Mouse (Mus musculus): ENCODE data around the gene Dbp. TPM values are rescaled to one million over a fixed set of nuclear protein-coding genes. Genes with fewer than 3 reads are reported as not detected.

Gene Dbp
- total and polyA plus RNA-seq, 2 experiments: 17.0 to 110 TPM

- TF ChIP-seq CTCF (IDR thresholded peaks at IDR 0.05; ENCODE audit: low read depth, low read length) (no peak), POLR2A (IDR thresholded peaks at IDR 0.05; ENCODE audit: extremely low read depth, insufficient read depth, low read length) (no peak)
- Histone ChIP-seq H3K36me3 (ENCODE audit: control insufficient read depth, insufficient read depth, low read length) (peaks cover 7% of the 10 kb centered on the region), H3K79me2 (ENCODE audit: control insufficient read depth, insufficient read depth, low read length) (peaks cover 5% of the 10 kb centered on the region; the same call in 1 of the 2 replicates), H3K27ac (replicated peaks; ENCODE audit: insufficient read depth, low read depth, low read length) (no peak overlapping the region), H3K4me3 (ENCODE audit: insufficient read depth, low read depth, low read length) (no peak overlapping the region), H3K4me1 (ENCODE audit: control insufficient read depth, insufficient read depth, low read length) (peaks cover 12% of the 10 kb centered on the region), H3K9ac (ENCODE audit: low read depth, low read length) (no peak overlapping the region), H3K27me3 (ENCODE audit: control insufficient read depth, insufficient read depth, low read length) (no peaks in the 10 kb centered on the region)
- WGBS: 56% methylated on average over 7 of the region's 7 CpGs
- peak; percentile 39 for DNase-seq (ENCODE audit: extremely low read depth, low read depth, low spot score)
Observed at GRCm38 (mm10) chr7:45721234-45721571, 16.3 kb downstream of the Dbp start.

- 77% methylated on average over 13 of the region's 13 CpGs for WGBS
- no peak overlapping the region for H3K4me3 ChIP-seq (ENCODE audit: insufficient read depth, low read depth, low read length)
- no peak overlapping the region for H3K9ac ChIP-seq (ENCODE audit: low read depth, low read length)
Observed at GRCm38 (mm10) chr7:45721642-45722347, 16.9 kb downstream of the Dbp start.

GRCm38 (mm10) chr7:45722348-45722713 is 17.4 kb downstream of the Dbp start:
- DNase-seq (ENCODE audit: extremely low read depth, low read depth, low spot score): no peak
- Histone ChIP-seq H3K36me3 (ENCODE audit: control insufficient read depth, insufficient read depth, low read length) (peaks cover 7% of the 10 kb centered on the region), H3K27me3 (ENCODE audit: control insufficient read depth, insufficient read depth, low read length) (no peaks in the 10 kb centered on the region), H3K4me3 (ENCODE audit: insufficient read depth, low read depth, low read length) (no peak overlapping the region), H3K9ac (ENCODE audit: low read depth, low read length) (no peak overlapping the region), H3K27ac (replicated peaks; ENCODE audit: insufficient read depth, low read depth, low read length) (no peak overlapping the region), H3K79me2 (ENCODE audit: control insufficient read depth, insufficient read depth, low read length) (peaks cover 5% of the 10 kb centered on the region; the same call in 1 of the 2 replicates), H3K4me1 (ENCODE audit: control insufficient read depth, insufficient read depth, low read length) (peaks cover 9% of the 10 kb centered on the region)
- TF ChIP-seq POLR2A (IDR thresholded peaks at IDR 0.05; ENCODE audit: extremely low read depth, insufficient read depth, low read length) (no peak), CTCF (IDR thresholded peaks at IDR 0.05; ENCODE audit: low read depth, low read length) (no peak)
- WGBS: 91% methylated on average over 13 of the region's 13 CpGs

More at GRCm38 (mm10) chr7:45721642-45722347, 16.9 kb downstream of the Dbp start:
- Histone ChIP-seq H3K79me2 (ENCODE audit: control insufficient read depth, insufficient read depth, low read length) (peaks cover 5% of the 10 kb centered on the region; the same call in 1 of the 2 replicates), H3K4me1 (ENCODE audit: control insufficient read depth, insufficient read depth, low read length) (peaks cover 9% of the 10 kb centered on the region), H3K27ac (replicated peaks; ENCODE audit: insufficient read depth, low read depth, low read length) (no peak overlapping the region), H3K36me3 (ENCODE audit: control insufficient read depth, insufficient read depth, low read length) (peaks cover 7% of the 10 kb centered on the region), H3K27me3 (ENCODE audit: control insufficient read depth, insufficient read depth, low read length) (no peaks in the 10 kb centered on the region)
- no peak for TF ChIP-seq POLR2A (IDR thresholded peaks at IDR 0.05; ENCODE audit: extremely low read depth, insufficient read depth, low read length)
- no peak for TF ChIP-seq CTCF (IDR thresholded peaks at IDR 0.05; ENCODE audit: low read depth, low read length)
- DNase-seq (ENCODE audit: extremely low read depth, low read depth, low spot score): peak; percentile 53

GRCm38 (mm10) chr7:45723301-45723700 is 18.4 kb downstream of the Dbp start:
- peaks cover 7% of the 10 kb centered on the region for H3K36me3 ChIP-seq (ENCODE audit: control insufficient read depth, insufficient read depth, low read length)
- no peak for DNase-seq (ENCODE audit: extremely low read depth, low read depth, low spot score)
- H3K9ac ChIP-seq (ENCODE audit: low read depth, low read length): no peak overlapping the region
- H3K27ac ChIP-seq (replicated peaks; ENCODE audit: insufficient read depth, low read depth, low read length): no peak overlapping the region
- H3K4me1 ChIP-seq (ENCODE audit: control insufficient read depth, insufficient read depth, low read length): peaks cover 9% of the 10 kb centered on the region
- H3K27me3 ChIP-seq (ENCODE audit: control insufficient read depth, insufficient read depth, low read length): no peaks in the 10 kb centered on the region
- 93% methylated on average over 4 of the region's 4 CpGs for WGBS
- TF ChIP-seq POLR2A (IDR thresholded peaks at IDR 0.05; ENCODE audit: extremely low read depth, insufficient read depth, low read length) (no peak), CTCF (IDR thresholded peaks at IDR 0.05; ENCODE audit: low read depth, low read length) (no peak)
- no peak overlapping the region for H3K4me3 ChIP-seq (ENCODE audit: insufficient read depth, low read depth, low read length)
- H3K79me2 ChIP-seq (ENCODE audit: control insufficient read depth, insufficient read depth, low read length): peaks cover 2% of the 10 kb centered on the region; the same call in 1 of the 2 replicates

DNA sequence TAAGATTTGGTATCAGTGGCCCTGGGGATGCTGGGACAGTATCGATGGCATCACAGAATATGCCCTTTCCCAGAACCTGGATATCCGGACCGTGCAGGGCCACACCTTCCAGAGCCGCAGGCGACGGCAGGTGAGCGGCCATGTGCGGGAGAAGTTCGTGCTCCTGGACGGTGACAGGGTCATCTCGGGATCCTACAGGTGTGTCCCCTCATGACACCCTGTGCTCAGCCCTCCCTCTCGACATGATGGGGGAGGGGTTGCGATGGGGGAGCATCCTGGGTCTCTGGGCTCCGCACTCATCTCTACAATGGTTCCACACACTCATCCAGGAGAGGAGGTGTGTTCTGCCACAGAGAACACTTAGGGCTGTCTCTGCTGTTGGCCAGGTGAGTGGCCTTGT is 18.9 kb downstream of the Dbp start:
- H3K9ac ChIP-seq (ENCODE audit: low read depth, low read length): no peak overlapping the region
- DNase-seq (ENCODE audit: extremely low read depth, low read depth, low spot score): no peak
- peaks cover 8% of the 10 kb centered on the region for H3K4me1 ChIP-seq (ENCODE audit: control insufficient read depth, insufficient read depth, low read length)
- H3K4me3 ChIP-seq (ENCODE audit: insufficient read depth, low read depth, low read length): no peak overlapping the region
- TF ChIP-seq POLR2A (IDR thresholded peaks at IDR 0.05; ENCODE audit: extremely low read depth, insufficient read depth, low read length) (no peak), CTCF (IDR thresholded peaks at IDR 0.05; ENCODE audit: low read depth, low read length) (no peak)
- WGBS: 94% methylated on average over 14 of the region's 14 CpGs
- H3K36me3 ChIP-seq (ENCODE audit: control insufficient read depth, insufficient read depth, low read length): peaks cover 7% of the 10 kb centered on the region
- no peak overlapping the region for H3K27ac ChIP-seq (replicated peaks; ENCODE audit: insufficient read depth, low read depth, low read length)
- no peaks in the 10 kb centered on the region for H3K79me2 ChIP-seq (ENCODE audit: control insufficient read depth, insufficient read depth, low read length)
- no peaks in the 10 kb centered on the region for H3K27me3 ChIP-seq (ENCODE audit: control insufficient read depth, insufficient read depth, low read length)

DNA sequence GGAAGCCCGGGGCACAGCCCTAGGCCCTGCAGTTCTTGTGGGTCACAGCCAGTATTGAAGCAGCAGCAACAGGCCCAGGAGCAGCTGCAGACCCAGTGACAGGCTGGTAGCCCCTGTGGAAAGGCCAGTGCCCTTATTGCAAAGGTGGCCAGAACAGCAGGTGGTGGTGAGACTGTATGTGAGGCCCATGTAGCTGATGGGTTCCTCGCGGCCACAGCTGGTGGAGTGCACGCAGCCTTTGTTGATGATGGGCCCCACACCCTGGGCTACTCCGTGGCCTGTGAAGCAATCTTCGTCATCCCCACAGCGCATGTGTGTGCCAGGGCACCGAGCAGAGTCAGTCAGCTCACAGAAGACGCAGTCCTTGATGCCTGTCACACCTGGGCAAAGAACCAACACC is 20.3 kb downstream of the Dbp start:
- DNase-seq (ENCODE audit: extremely low read depth, low read depth, low spot score): no peak

More for the DNA sequence above, 20.3 kb downstream of the Dbp start:
- Histone ChIP-seq H3K27ac (replicated peaks; ENCODE audit: insufficient read depth, low read depth, low read length) (no peak overlapping the region), H3K27me3 (ENCODE audit: control insufficient read depth, insufficient read depth, low read length) (no peaks in the 10 kb centered on the region), H3K36me3 (ENCODE audit: control insufficient read depth, insufficient read depth, low read length) (no peaks in the 10 kb centered on the region; the same call in 1 of the 2 replicates), H3K79me2 (ENCODE audit: control insufficient read depth, insufficient read depth, low read length) (no peaks in the 10 kb centered on the region), H3K4me3 (ENCODE audit: insufficient read depth, low read depth, low read length) (no peak overlapping the region), H3K9ac (ENCODE audit: low read depth, low read length) (no peak overlapping the region), H3K4me1 (ENCODE audit: control insufficient read depth, insufficient read depth, low read length) (0 out of 2 replicates have a peak, but pooled peaks cover 3% of the 10 kb centered on the region)
- no peak for TF ChIP-seq POLR2A (IDR thresholded peaks at IDR 0.05; ENCODE audit: extremely low read depth, insufficient read depth, low read length)
- no peak for TF ChIP-seq CTCF (IDR thresholded peaks at IDR 0.05; ENCODE audit: low read depth, low read length)
- 92% methylated on average over 9 of the region's 9 CpGs for WGBS

All from liver, adult 2 months (tissue).